Mouse (Mus musculus): ENCODE results near the gene Hoxd3. TPM values are rescaled to one million over a fixed set of nuclear protein-coding genes. Genes with fewer than 3 reads are reported as not detected.

Hoxd3 gene
- total and polyA plus RNA-seq, 3 experiments = not detected

- TF ChIP-seq MAZ (IDR thresholded peaks at IDR 0.05; ENCODE audit: low read depth, low read length) (no peak), USF2 (IDR thresholded peaks at IDR 0.05; ENCODE audit: borderline replicate concordance in 1 of 2, insufficient read depth in 1 of 2, low read depth in 1 of 2, low read length in 2 of 2) (no peak), GABPA (IDR thresholded peaks at IDR 0.05; ENCODE audit: low read depth, low read length) (no peak), MYC (IDR thresholded peaks at IDR 0.05; ENCODE audit: low read depth, low read length) (no peak), MAFK (IDR thresholded peaks at IDR 0.05; ENCODE audit: borderline replicate concordance, low read depth, low read length) (no peak), POLR2A (IDR thresholded peaks at IDR 0.05; ENCODE audit: control insufficient read depth in 1 of 2, insufficient read depth in 1 of 2, low read depth in 1 of 2, low read length in 2 of 2, poor library complexity in 1 of 2) (no peak), SMC3 (IDR thresholded peaks at IDR 0.05; ENCODE audit: low read depth, low read length) (no peak), CHD1 (IDR thresholded peaks at IDR 0.05; ENCODE audit: low read depth, low read length) (no peak), JUND (IDR thresholded peaks at IDR 0.05; ENCODE audit: low read depth, low read length) (no peak), GATA1 (IDR thresholded peaks at IDR 0.05; ENCODE audit: low read depth, low read length) (no peak), POLR2AphosphoS5 (IDR thresholded peaks at IDR 0.05; ENCODE audit: borderline replicate concordance, low read depth, low read length) (no peak)
- Histone ChIP-seq H3K27ac (ENCODE audit: control insufficient read depth, low read depth, low read length) (no peak overlapping the region), H3K36me3 (ENCODE audit: control insufficient read depth in 1 of 2, insufficient read depth in 2 of 2, low read length in 2 of 2) (no peaks in the 10 kb centered on the region), H3K4me1 (ENCODE audit: control insufficient read depth in 1 of 2, insufficient read depth in 2 of 2, low read length in 2 of 2) (no peaks in the 10 kb centered on the region), H3K9me3 (replicated peaks; ENCODE audit: insufficient read depth, low read length) (no peaks in the 10 kb centered on the region), H3K4me3 (ENCODE audit: control insufficient read depth in 1 of 2, insufficient read depth in 1 of 2, low read depth in 2 of 2, low read length in 2 of 2) (no peak overlapping the region), H3K27me3 (ENCODE audit: control insufficient read depth in 1 of 2, insufficient read depth in 2 of 2, low read length in 2 of 2) (no peaks in the 10 kb centered on the region), H3K9ac (ENCODE audit: control insufficient read depth, low read depth, low read length, poor library complexity, severe bottlenecking) (no peak overlapping the region), H3K79me2 (ENCODE audit: control insufficient read depth, insufficient read depth, low read length, poor library complexity) (no peaks in the 10 kb centered on the region)
- no peak for DNase-seq (ENCODE audit: low read depth, low spot score)
Observed at GRCm38 (mm10) chr2:74668370-74669229, 43.1 kb upstream of the Hoxd3 start.

- Histone ChIP-seq H3K79me2 (ENCODE audit: control insufficient read depth, insufficient read depth, low read length, poor library complexity) (no peaks in the 10 kb centered on the region), H3K4me3 (ENCODE audit: control insufficient read depth in 1 of 2, insufficient read depth in 1 of 2, low read depth in 2 of 2, low read length in 2 of 2) (no peak overlapping the region), H3K27ac (ENCODE audit: control insufficient read depth, low read depth, low read length) (no peak overlapping the region), H3K4me1 (ENCODE audit: control insufficient read depth in 1 of 2, insufficient read depth in 2 of 2, low read length in 2 of 2) (no peaks in the 10 kb centered on the region), H3K27me3 (ENCODE audit: control insufficient read depth in 1 of 2, insufficient read depth in 2 of 2, low read length in 2 of 2) (no peaks in the 10 kb centered on the region), H3K36me3 (ENCODE audit: control insufficient read depth in 1 of 2, insufficient read depth in 2 of 2, low read length in 2 of 2) (no peaks in the 10 kb centered on the region), H3K9ac (ENCODE audit: control insufficient read depth, low read depth, low read length, poor library complexity, severe bottlenecking) (no peak overlapping the region), H3K9me3 (replicated peaks; ENCODE audit: insufficient read depth, low read length) (no peaks in the 10 kb centered on the region)
- TF ChIP-seq RCOR1 (IDR thresholded peaks at IDR 0.05; ENCODE audit: low read depth, low read length) = no peak
- no peak for DNase-seq (ENCODE audit: low read depth, low spot score)
Observed at GRCm38 (mm10) chr2:74669230-74669578, 42.5 kb upstream of the Hoxd3 start.

GRCm38 (mm10) chr2:74669650-74670235, 42.0 kb upstream of the Hoxd3 start:
- Histone ChIP-seq H3K79me2 (ENCODE audit: control insufficient read depth, insufficient read depth, low read length, poor library complexity) (no peaks in the 10 kb centered on the region), H3K9me3 (replicated peaks; ENCODE audit: insufficient read depth, low read length) (no peaks in the 10 kb centered on the region), H3K9ac (ENCODE audit: control insufficient read depth, low read depth, low read length, poor library complexity, severe bottlenecking) (no peak overlapping the region), H3K27me3 (ENCODE audit: control insufficient read depth in 1 of 2, insufficient read depth in 2 of 2, low read length in 2 of 2) (no peaks in the 10 kb centered on the region), H3K4me1 (ENCODE audit: control insufficient read depth in 1 of 2, insufficient read depth in 2 of 2, low read length in 2 of 2) (no peaks in the 10 kb centered on the region), H3K27ac (ENCODE audit: control insufficient read depth, low read depth, low read length) (no peak overlapping the region), H3K36me3 (ENCODE audit: control insufficient read depth in 1 of 2, insufficient read depth in 2 of 2, low read length in 2 of 2) (no peaks in the 10 kb centered on the region), H3K4me3 (ENCODE audit: control insufficient read depth in 1 of 2, insufficient read depth in 1 of 2, low read depth in 2 of 2, low read length in 2 of 2) (no peak overlapping the region)
- DNase-seq (ENCODE audit: low read depth, low spot score) = no peak
- TF ChIP-seq MYB (IDR thresholded peaks at IDR 0.05; ENCODE audit: low read depth, low read length) = no peak
- TF ChIP-seq MXI1 (IDR thresholded peaks at IDR 0.05; ENCODE audit: low read depth, low read length) = no peak
- no peak for TF ChIP-seq SIN3A (IDR thresholded peaks at IDR 0.05; ENCODE audit: low read length)
- no peak for TF ChIP-seq BHLHE40 (IDR thresholded peaks at IDR 0.05; ENCODE audit: borderline replicate concordance, low read depth, low read length)
- TF ChIP-seq TCF12 (IDR thresholded peaks at IDR 0.05; ENCODE audit: low read depth, low read length) = no peak
- TF ChIP-seq EP300 (IDR thresholded peaks at IDR 0.05; ENCODE audit: low read depth in 1 of 2, low read length in 2 of 2) = no peak
- TF ChIP-seq ETS1 (IDR thresholded peaks at IDR 0.05; ENCODE audit: low read depth, low read length) = no peak
- TF ChIP-seq MAZ (IDR thresholded peaks at IDR 0.05; ENCODE audit: low read depth, low read length) = no peak
